Mouse (Mus musculus): Measurements from ENCODE around the gene Sgms1. TPM values are rescaled to one million over a fixed set of nuclear protein-coding genes. Genes with fewer than 3 reads are reported as not detected.
"Not testable (repeated sequence)": the region's sequence is repeated elsewhere in the genome, so short reads cannot be mapped to it uniquely, and the experiment has no call there.

The Sgms1 gene
- total RNA-seq, 2 experiments from 2014 or later = 56.3 to 58.4 TPM

GRCm38 (mm10) chr19:32383738-32384137 lies 5.8 kb downstream of the Sgms1 start:
- DNase-seq = no peak

- no peak for DNase-seq
Observed at GRCm38 (mm10) chr19:32381511-32381961, 8.0 kb downstream of the Sgms1 start.

- DNase-seq = no peak
Observed at GRCm38 (mm10) chr19:32380748-32381147, 8.8 kb downstream of the Sgms1 start.

GRCm38 (mm10) chr19:32379239-32379920 lies 10.1 kb downstream of the Sgms1 start:
- DNase-seq = no peak

- DNase-seq = no peak
Observed at GRCm38 (mm10) chr19:32378581-32378980, 10.9 kb downstream of the Sgms1 start.

GRCm38 (mm10) chr19:32377701-32378325 lies 11.7 kb downstream of the Sgms1 start:
- peak; percentile 45 for DNase-seq

- DNase-seq = peak; percentile 42
Observed at GRCm38 (mm10) chr19:32376886-32377535, 12.5 kb downstream of the Sgms1 start.

- DNase-seq = no peak
Observed at GRCm38 (mm10) chr19:32376054-32376453, 13.5 kb downstream of the Sgms1 start.

- DNase-seq = no peak
Observed at GRCm38 (mm10) chr19:32375473-32375985, 14.0 kb downstream of the Sgms1 start.

- DNase-seq = no peak
Observed at GRCm38 (mm10) chr19:32374751-32375150, 14.8 kb downstream of the Sgms1 start.

GRCm38 (mm10) chr19:32373865-32374655 lies 15.5 kb downstream of the Sgms1 start:
- peak; percentile 29 for DNase-seq

GRCm38 (mm10) chr19:32372373-32372772 lies 17.1 kb downstream of the Sgms1 start:
- DNase-seq = peak; percentile 46

GRCm38 (mm10) chr19:32367333-32367732 lies 22.2 kb downstream of the Sgms1 start:
- no peak for DNase-seq

- DNase-seq = no peak
Observed at GRCm38 (mm10) chr19:32366406-32366805, 23.1 kb downstream of the Sgms1 start.

GRCm38 (mm10) chr19:32365111-32365510 lies 24.4 kb downstream of the Sgms1 start:
- DNase-seq = no peak

- no peak for DNase-seq
Observed at GRCm38 (mm10) chr19:32363587-32363986, 25.9 kb downstream of the Sgms1 start.

- DNase-seq = no peak
Observed at GRCm38 (mm10) chr19:32362520-32362919, 27.0 kb downstream of the Sgms1 start.

GRCm38 (mm10) chr19:32360989-32361698 lies 28.4 kb downstream of the Sgms1 start:
- no peak for DNase-seq

GRCm38 (mm10) chr19:32360546-32360945 lies 29.0 kb downstream of the Sgms1 start:
- DNase-seq = no peak

GRCm38 (mm10) chr19:32358699-32359517 lies 30.6 kb downstream of the Sgms1 start:
- DNase-seq = no peak

- DNase-seq = not testable (repeated sequence)
Observed at GRCm38 (mm10) chr19:32358011-32358410, 31.5 kb downstream of the Sgms1 start.

All from adrenal gland, postnatal 10 days (tissue).